Mouse (Mus musculus) stomach, embryonic 15.5 days (tissue): ENCODE measurements around the gene Tmem245. TPM values are rescaled to one million over a fixed set of nuclear protein-coding genes. Genes with fewer than 3 reads are reported as not detected.
A peak's percentile ranks its signal among the peaks of the same experiment; 100 is the strongest.

Source experiments
- ATAC-seq: fragments of 200-750 bp; cut with Nextera tagmentation; 2 replicates; pipeline ENCODE4 v1.8.0; 2017; ENCODE audit warnings: low read depth, moderate number of reproducible peaks, moderate TSS enrichment; ENCODE audit not compliant: insufficient read depth, low FRiP score
- H3K27ac ChIP-seq: fragments of 300-500 bp; sonication (generic); 2 replicates; pipeline ENCODE4 v1.5.1; 2015; ENCODE audit warnings: mild to moderate bottlenecking, inconsistent platforms
- H3K27me3 ChIP-seq: fragments of 300-500 bp; sonication (generic); replicated peaks from 2 replicates; pipeline ENCODE4 v1.6.1; 2015; ENCODE audit warnings: inconsistent platforms
- H3K36me3 ChIP-seq: fragments of 300-500 bp; sonication (generic); 2 replicates; pipeline ENCODE4 v1.6.1; 2015; ENCODE audit warnings: inconsistent platforms
- H3K4me1 ChIP-seq: fragments of 300-500 bp; sonication (generic); 2 replicates; pipeline ENCODE4 v1.6.1; 2015; ENCODE audit warnings: inconsistent platforms
- H3K4me2 ChIP-seq: fragments of 300-500 bp; sonication (generic); 2 replicates; pipeline ENCODE4 v1.6.1; 2015; ENCODE audit warnings: mild to moderate bottlenecking, inconsistent platforms
- H3K4me3 ChIP-seq: fragments of 300-500 bp; sonication (generic); replicated peaks from 2 replicates; pipeline ENCODE4 v1.5.1; 2015; ENCODE audit warnings: inconsistent platforms
- H3K9ac ChIP-seq: fragments of 300-500 bp; sonication (generic); 2 replicates; pipeline ENCODE4 v1.6.1; 2015; ENCODE audit warnings: inconsistent platforms
- H3K9me3 ChIP-seq: fragments of 300-500 bp; sonication (generic); 2 replicates; pipeline ENCODE4 v1.6.1; 2016; ENCODE audit warnings: inconsistent platforms
- WGBS: fragments of 180-500 bp; shearing (Covaris S2); methylation state at CpG from one replicate; pipeline ENCODE4 v1.1.7; 2015; 5-methylcytosine and 5-hydroxymethylcytosine counted together
- polyA plus RNA-seq: library from polyadenylated mRNA; unstranded; fragments of >200 nt; fragmentation: Nextera tagmentation; extraction: Ambion mirVana; gene quantifications from 2 replicates; pipeline ENCODE4 v1.2.1, GENCODE M21; 2015

The Tmem245 gene
- 9.5 and 10.3 TPM in 2 replicates for polyA plus RNA-seq

DNA sequence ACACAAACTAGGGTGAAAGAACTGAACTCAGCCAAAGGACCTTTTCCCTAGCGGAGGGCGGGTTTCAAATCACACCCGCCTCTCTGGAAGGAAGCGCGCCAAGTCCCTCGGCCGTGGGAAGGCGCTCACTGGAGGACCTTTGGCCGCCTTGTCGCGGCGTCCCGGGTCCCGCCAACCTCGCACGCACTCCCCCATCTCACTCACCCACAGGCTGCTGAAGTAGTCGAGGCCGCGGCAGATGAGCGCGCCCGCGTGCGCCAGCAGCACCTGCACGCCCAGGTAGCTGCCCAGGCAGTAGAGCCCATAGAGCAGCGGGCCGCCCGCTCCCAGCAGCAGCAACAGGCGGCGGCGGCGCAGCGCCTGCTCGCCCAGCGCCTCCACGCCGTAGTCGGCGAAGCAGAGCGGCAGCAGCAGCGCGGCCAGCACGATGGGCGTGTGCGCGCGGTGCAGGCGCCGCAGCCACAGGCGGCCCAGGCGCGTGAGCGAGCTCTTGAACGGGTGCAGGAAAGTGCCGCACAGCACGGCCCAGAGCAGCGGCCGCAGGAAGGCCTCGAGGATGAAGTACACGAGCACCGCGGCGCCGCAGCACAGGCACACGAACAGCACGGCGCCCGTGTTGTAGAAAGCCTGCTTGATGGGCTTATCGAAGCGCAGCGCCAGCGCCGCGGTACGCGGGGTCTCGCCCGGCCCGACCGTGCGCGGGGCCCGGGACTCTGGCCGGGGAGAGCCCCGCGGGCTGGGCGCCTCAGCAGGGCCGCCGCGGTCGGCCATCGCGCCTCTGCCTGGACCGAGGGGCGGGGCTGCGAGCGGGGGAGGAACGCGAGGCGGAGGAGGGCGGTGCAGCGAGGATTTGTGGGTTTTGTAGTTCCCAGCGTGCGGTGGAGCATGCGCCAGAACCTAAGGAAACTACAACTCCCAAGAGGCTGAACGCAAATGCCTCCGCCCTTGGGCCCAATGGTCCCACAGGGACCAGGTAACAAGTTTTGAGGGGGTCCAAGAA, at the start of gene Tmem245:
Gene Tmem245 (minus strand): TSS at position 797 of the 1,000 bp plus-strand sequence.
- H3K27ac ChIP-seq = peak within 1 kb of the TSS; percentile 93
- peak within 1 kb of the TSS; percentile 75 for H3K4me2 ChIP-seq
- ATAC-seq = peak; percentile 97
- no peaks in the 10 kb centered on the region for H3K9me3 ChIP-seq
- H3K9ac ChIP-seq = peak within 1 kb of the TSS; percentile 92
- H3K4me1 ChIP-seq = peaks cover 24% of the 10 kb centered on the region
- no peaks in the 10 kb centered on the region for H3K27me3 ChIP-seq
- peak within 1 kb of the TSS; percentile 92 for H3K4me3 ChIP-seq
- H3K36me3 ChIP-seq = no peaks in the 10 kb centered on the region
- under 1% methylated on average over 106 of the region's 107 CpGs for WGBS

DNA sequence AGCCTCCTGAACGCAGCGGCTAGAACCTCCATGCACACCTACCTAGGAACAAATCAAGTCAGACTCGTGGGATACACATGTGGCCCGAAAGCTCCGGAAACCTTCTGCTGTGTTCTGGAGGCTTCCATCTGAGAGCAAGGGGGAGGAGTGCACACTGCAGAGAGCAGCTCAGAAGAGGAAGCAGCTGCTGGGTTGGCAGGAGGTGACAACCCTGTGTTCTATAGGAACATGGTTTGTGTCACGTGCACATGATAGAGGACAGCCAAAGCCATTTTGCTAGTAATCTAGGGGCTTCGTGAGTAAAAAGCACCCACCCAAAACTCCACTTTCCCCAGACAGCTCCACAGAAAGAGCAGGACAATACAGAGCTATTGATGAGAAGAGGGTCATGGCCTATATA, 46.1 kb upstream of the Tmem245 start:
- Histone ChIP-seq H3K9me3 (no peaks in the 10 kb centered on the region), H3K27ac (no peak overlapping the region), H3K4me1 (0 out of 2 replicates have a peak, but pooled peaks cover 5% of the 10 kb centered on the region), H3K36me3 (no peaks in the 10 kb centered on the region), H3K9ac (no peak overlapping the region), H3K27me3 (peaks cover 22% of the 10 kb centered on the region), H3K4me3 (no peak overlapping the region), H3K4me2 (no peak overlapping the region)
- ATAC-seq = no peak
- WGBS = 75% methylated on average over 7 of the region's 7 CpGs

GRCm38 (mm10) chr4:56991951-56992350, 44.7 kb upstream of the Tmem245 start:
- ATAC-seq = no peak
- 59% methylated on average over 2 of the region's 2 CpGs for WGBS

DNA sequence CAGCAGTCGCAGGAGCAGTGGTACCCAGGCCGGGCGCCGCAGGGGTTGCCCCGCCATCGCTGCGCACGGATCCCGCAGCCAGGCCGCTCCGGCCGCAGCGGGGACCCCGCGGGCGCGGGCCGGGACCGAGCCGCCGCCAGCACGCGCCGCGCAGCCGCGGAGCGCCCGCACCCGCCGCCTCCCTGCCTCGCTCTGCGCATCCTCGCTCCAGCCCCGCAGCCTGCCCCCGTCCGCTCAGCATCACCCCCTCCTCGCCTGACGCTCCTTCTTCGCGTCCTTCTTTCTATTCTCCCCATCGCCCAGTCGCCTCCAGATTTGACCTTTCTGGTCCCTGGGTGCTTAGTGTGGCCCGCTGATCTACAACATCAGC, 43.0 kb upstream of the Tmem245 start, which contains the start of gene Frrs1l:
Gene Frrs1l (minus strand): TSS at position 177 of the 370 bp plus-strand sequence.
- no peaks in the 10 kb centered on the region for H3K9me3 ChIP-seq
- no peak within 1 kb of the TSS for H3K27ac ChIP-seq
- peaks cover 22% of the 10 kb centered on the region for H3K27me3 ChIP-seq
- peak within 1 kb of the TSS; percentile 56 for H3K4me3 ChIP-seq
- 0 out of 2 replicates have a peak, but pooled peaks cover 5% of the 10 kb centered on the region for H3K4me1 ChIP-seq
- no peaks in the 10 kb centered on the region for H3K36me3 ChIP-seq
- H3K9ac ChIP-seq = peak within 1 kb of the TSS; percentile 19
- H3K4me2 ChIP-seq = peak within 1 kb of the TSS; percentile 97
- WGBS = 1% methylated on average over 39 of the region's 44 CpGs
- no peak for ATAC-seq

More at GRCm38 (mm10) chr4:56991951-56992350, 44.7 kb upstream of the Tmem245 start:
- H3K9ac ChIP-seq = no peak overlapping the region
- no peak overlapping the region for H3K4me3 ChIP-seq
- 0 out of 2 replicates have a peak, but pooled peaks cover 5% of the 10 kb centered on the region for H3K4me1 ChIP-seq
- H3K27ac ChIP-seq = no peak overlapping the region
- no peaks in the 10 kb centered on the region for H3K9me3 ChIP-seq
- H3K36me3 ChIP-seq = no peaks in the 10 kb centered on the region
- no peak overlapping the region for H3K4me2 ChIP-seq
- H3K27me3 ChIP-seq = peaks cover 22% of the 10 kb centered on the region

GRCm38 (mm10) chr4:56989431-56990214, 42.4 kb upstream of the Tmem245 start:
- Histone ChIP-seq H3K9me3 (no peaks in the 10 kb centered on the region), H3K9ac (peak overlapping the region; percentile 19), H3K4me1 (0 out of 2 replicates have a peak, but pooled peaks cover 5% of the 10 kb centered on the region), H3K4me2 (peak overlapping the region; percentile 97), H3K27ac (no peak overlapping the region), H3K27me3 (peaks cover 22% of the 10 kb centered on the region), H3K36me3 (no peaks in the 10 kb centered on the region), H3K4me3 (peak overlapping the region; percentile 56)
- 7% methylated on average over 42 of the region's 45 CpGs for WGBS
- no peak; the same call in 1 of the 2 replicates for ATAC-seq

DNA sequence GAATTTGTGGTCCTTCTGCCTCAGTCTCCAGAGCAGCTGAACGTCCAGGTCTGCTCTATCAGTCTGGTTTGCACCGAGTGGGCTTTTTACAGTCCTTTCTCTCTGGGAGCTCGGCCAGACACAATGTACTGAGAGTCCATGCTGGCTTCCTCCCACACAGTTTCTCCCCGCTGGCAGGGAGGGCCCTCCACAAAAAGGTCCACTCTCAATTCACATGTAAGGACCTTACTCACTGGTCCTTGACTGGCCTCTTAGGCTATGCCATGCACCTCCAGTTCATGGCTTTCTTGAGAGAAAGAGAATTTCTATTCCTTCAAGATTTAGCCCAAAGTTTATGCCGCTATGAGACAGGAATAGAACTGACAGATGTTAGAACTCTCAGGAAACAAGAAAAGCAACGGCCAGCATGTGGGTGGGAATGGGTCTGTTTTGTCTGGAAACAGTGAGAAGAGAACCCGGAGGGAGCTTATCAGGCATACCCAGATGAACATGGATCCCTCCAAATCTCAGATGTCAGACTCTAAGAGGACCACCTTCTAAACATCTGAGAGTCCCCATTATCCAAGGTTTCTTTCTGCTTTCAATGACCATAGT, 18.4 kb upstream of the Tmem245 start:
- H3K27ac ChIP-seq = no peak overlapping the region
- no peaks in the 10 kb centered on the region for H3K36me3 ChIP-seq
- no peak overlapping the region for H3K9ac ChIP-seq
- H3K4me2 ChIP-seq = no peak overlapping the region
- 60% methylated on average over 7 of the region's 7 CpGs for WGBS
- no peak overlapping the region for H3K4me3 ChIP-seq
- no peaks in the 10 kb centered on the region for H3K27me3 ChIP-seq
- no peaks in the 10 kb centered on the region for H3K9me3 ChIP-seq
- H3K4me1 ChIP-seq = no peaks in the 10 kb centered on the region
- ATAC-seq = no peak

DNA sequence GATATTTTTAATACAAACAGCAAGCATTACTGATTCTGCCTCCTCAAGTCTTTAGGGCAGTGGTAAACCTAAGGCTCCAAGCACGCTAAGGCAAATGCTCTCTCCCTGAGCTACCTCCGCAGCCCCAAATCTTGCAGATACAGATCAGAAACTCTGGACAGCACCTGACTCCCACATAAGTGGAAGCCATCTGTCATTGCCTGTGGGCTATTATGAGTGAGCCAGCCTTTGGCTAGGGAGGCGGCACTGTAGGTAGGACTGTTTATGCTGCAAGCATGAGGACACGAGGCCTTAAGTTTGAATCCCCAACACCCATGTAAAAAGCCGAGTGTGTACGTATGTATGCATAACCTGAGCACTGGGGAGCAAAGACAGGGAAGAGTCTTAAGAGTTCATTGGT, 16.4 kb upstream of the Tmem245 start:
- Histone ChIP-seq H3K4me2 (no peak overlapping the region), H3K27me3 (no peaks in the 10 kb centered on the region), H3K27ac (no peak overlapping the region), H3K4me1 (no peaks in the 10 kb centered on the region), H3K9me3 (no peaks in the 10 kb centered on the region), H3K4me3 (no peak overlapping the region), H3K36me3 (no peaks in the 10 kb centered on the region), H3K9ac (no peak overlapping the region)
- 82% methylated on average over 6 of the region's 6 CpGs for WGBS
- ATAC-seq = no peak

- H3K9ac ChIP-seq = no peak overlapping the region
- H3K36me3 ChIP-seq = no peaks in the 10 kb centered on the region
- no peak overlapping the region for H3K27ac ChIP-seq
- H3K4me2 ChIP-seq = no peak overlapping the region
- no peak overlapping the region for H3K4me3 ChIP-seq
- no peaks in the 10 kb centered on the region for H3K27me3 ChIP-seq
- no peak for ATAC-seq
- no peaks in the 10 kb centered on the region for H3K4me1 ChIP-seq
- H3K9me3 ChIP-seq = no peaks in the 10 kb centered on the region
- WGBS = 71% methylated on average over 12 of the region's 12 CpGs
Measured at GRCm38 (mm10) chr4:56961320-56961925, 14.2 kb upstream of the Tmem245 start.

DNA sequence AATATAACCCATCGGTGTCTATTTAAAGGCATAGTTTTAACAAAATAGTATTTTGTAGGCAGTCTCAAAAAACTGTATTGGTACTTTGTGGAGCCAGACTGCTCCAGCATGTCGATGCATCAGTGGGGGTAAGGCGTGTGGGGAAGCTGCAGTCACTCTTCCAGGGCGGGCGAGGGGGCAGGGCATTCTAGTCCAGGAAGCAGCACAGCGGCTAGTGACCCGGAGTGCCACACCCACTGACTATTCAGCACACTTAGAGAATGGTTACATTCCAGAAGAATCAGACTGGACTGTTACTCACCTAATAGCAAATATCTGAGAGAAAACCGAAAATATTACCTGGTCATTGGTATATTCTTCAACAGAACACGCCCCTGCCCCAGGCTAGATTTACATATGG, 10.3 kb upstream of the Tmem245 start:
- Histone ChIP-seq H3K36me3 (no peaks in the 10 kb centered on the region), H3K27ac (no peak overlapping the region), H3K9me3 (no peaks in the 10 kb centered on the region), H3K27me3 (no peaks in the 10 kb centered on the region), H3K4me3 (no peak overlapping the region), H3K4me2 (no peak overlapping the region), H3K4me1 (no peaks in the 10 kb centered on the region), H3K9ac (no peak overlapping the region)
- WGBS = 45% methylated on average over 9 of the region's 9 CpGs
- no peak for ATAC-seq

DNA sequence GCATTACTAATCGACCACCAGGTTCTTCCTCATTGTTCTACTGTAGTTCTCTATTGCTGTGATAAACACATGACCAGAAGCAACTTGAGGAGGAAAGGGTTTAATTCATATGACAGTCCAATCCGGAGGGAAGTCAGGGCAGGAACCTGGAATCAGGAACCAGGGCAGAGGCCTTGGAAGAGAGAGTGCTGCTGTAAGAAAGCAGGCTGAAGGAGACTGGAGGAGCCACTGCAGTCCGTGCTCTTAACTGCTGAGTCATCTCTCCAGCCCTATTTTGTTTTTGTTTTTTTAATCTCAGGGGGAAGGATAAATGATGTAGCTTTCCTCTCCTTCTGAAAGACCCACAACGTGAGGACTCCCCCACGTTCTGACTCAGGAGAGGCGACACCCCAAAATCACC, 6.0 kb upstream of the Tmem245 start:
- WGBS = 61% methylated on average over 6 of the region's 6 CpGs
- no peaks in the 10 kb centered on the region for H3K36me3 ChIP-seq
- H3K27ac ChIP-seq = no peak overlapping the region
- no peaks in the 10 kb centered on the region for H3K4me1 ChIP-seq
- H3K9ac ChIP-seq = no peak overlapping the region
- ATAC-seq = no peak
- H3K4me3 ChIP-seq = no peak overlapping the region
- H3K27me3 ChIP-seq = no peaks in the 10 kb centered on the region
- H3K4me2 ChIP-seq = no peak overlapping the region
- no peaks in the 10 kb centered on the region for H3K9me3 ChIP-seq

DNA sequence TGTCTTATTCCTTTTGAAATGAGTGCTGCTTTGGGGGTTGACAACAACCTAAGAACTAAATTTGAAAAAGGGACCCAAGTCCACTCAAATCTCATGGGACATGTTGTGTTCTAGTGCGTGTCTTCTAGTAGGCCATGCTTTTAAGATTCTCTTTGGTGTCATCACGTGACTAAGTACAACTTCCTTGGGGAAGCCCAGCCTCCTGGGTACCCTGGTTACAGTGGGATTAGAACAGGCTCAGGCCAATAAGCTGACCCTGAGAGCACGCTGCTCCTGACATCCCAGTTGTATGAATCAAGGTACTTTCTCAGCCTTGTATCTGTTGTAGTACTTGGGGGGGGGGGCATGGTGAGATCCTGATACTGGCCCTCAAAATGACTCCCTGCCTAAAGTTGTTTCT, 4.5 kb upstream of the Tmem245 start:
- Histone ChIP-seq H3K27ac (no peak overlapping the region), H3K9ac (no peak overlapping the region), H3K27me3 (no peaks in the 10 kb centered on the region), H3K36me3 (no peaks in the 10 kb centered on the region), H3K9me3 (no peaks in the 10 kb centered on the region), H3K4me2 (no peak overlapping the region), H3K4me3 (no peak overlapping the region), H3K4me1 (no peaks in the 10 kb centered on the region)
- 86% methylated on average over 3 of the region's 3 CpGs for WGBS
- ATAC-seq = no peak
